Mouse (Mus musculus) spleen, adult 18-20 months (tissue): ENCODE measurements at regions not wholly inside any gene's neighbourhood (a gene's known extent, or its start where the extent isn't known, plus 50 kb on each side); places are given as distances from the start of the nearest gene placed in this dataset.
"Not testable (repeated sequence)": the region's sequence is repeated elsewhere in the genome, so short reads cannot be mapped to it uniquely, and the experiment has no call there.

Experiments
- DNase-seq, 2 experiments: peaks; one replicate each; pipeline ENCODE4 v3.0.0; 2022; ENCODE audit warnings: mixed read lengths in 2 of 2

DNA sequence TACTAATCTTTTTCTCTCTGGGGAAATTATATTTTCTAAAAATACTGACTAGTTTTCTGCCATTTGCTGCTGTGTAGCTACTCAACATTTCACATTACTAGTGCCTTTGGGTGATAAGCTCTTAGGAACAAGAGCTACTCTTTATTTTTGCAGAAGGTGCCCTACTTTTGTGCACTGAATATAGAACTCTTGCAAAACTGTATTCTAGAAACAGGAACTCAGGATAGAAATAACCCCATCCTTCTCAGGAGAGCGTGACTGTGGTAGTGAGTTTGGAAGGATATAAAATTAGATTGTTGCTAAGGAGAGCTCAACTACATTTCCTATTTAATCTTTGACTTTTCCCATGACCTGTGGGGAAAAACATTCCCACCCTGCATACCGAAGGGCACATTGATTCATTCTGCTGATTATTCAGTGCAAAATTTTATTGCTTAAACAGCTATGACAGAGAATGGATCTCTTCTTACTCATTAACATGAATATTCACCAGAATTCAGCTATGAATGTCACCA, 408.0 kb upstream of the Nrsn1 start:
- DNase-seq: no peak

DNA sequence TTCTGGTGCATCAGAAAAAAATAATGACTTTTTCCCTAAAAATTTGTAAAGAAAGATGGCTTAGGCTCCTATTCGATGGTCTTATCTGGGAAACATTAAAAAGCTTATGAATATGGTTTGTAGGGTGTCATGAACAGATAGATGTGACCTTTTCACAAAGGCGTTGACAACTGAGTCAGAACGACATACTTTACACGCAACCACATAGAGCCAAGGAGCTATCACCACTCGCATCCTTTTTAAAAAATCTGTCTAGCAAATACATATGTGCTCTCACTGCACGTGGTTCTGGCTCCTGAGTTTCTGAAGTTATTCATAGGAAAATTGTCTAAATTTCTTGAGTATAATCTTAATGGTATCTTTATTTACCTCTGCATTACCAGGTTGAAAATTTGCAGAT, 404.9 kb upstream of the Nrsn1 start:
- DNase-seq: no peak

DNA sequence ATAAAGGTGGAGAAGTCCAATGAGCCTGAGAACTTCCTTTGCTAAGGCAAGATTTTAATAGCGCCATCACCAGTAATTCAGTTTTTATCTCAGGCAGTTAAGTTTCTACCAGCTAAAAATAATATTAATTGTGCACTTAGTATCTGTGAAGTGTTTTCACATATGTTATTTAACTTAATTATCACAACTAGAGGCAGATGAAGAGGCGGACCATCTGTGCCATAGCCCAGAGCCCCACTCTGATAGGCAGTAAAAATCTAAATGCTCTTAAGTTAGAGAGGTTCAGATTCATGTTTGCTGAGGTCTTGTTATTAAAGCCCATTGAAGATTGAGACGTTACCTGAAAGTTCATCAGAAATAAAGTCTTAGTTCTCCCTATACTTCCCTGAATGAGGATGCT, 395.7 kb upstream of the Nrsn1 start:
- no peak for DNase-seq

DNA sequence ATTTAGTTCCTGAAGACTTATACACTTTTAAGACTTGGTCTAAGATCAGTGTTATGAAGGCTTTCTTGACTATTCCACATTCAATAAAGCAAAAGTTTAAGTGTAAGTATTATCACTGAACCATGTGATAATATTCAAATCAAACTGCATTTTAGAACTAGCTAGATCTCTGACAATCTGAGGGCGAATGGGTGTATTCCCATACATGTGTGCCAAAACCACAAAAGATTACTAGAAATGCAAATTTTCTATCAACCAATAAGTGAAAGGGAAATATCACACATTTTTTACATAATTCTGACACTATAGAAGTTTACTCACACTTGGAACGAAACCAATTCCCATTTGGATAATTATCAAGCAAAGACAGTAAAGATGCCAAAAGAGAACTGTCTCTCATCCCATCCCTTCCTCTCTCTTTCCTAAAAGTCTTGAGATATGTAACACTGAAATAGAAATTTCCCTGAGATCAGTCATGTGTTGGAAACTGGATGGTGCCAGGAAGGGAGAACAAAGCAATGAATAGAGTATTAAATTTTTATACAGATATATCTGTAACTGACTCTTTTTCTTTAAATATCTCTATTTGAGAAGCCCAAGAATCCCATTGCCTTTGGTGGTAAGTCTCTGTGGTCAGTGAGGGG, 394.8 kb upstream of the Nrsn1 start:
- DNase-seq: no peak

DNA sequence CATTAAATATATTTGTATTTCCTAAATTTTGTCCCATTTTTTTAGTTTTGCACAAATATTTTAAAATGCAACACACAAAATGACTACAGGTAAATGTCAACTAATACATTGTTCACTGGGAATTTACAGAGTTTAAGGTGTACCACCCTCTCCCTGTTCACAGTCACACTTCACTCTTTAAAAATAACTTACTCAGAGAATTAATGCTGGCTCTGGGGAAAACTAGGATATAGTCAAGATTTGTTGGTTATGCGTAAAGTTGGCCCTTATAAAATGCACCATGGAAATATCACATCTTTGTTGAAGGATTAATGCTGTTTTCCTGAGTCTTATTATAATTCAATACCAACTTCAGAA, 378.1 kb upstream of the Nrsn1 start:
- DNase-seq: no peak

DNA sequence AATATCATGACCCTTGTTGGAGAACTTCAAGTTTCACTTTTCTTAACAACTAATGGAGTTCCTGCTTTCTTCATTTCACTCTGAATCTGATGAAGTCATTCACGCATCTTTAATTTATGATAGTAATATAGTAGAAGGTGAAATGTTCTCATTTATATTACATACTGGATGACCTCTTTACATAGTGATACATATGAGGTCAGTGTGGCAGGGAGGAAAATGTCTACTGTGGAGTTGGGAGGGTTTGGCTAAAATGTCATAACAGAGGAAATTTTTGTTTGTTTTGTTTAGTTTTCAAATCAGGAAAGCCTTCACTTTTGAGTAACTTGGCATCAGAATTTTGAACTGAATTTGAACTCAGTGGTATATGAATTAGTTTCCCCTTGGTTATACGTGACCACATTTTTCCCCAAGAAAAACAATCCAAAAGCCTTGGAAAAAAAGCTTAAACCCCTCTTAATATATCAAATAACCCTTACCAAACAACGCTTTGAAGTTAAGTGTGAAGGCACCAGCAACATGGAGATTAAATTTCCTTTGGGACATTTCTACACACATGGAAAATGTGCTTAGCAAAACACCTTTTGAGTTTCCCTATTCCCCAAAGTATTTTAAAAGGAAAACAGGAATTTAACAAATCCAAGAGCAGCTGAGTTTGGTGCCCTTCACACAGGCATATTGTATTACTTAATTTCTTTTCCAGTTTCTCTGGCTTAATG, 377.6 kb upstream of the Nrsn1 start:
- no peak for DNase-seq

DNA sequence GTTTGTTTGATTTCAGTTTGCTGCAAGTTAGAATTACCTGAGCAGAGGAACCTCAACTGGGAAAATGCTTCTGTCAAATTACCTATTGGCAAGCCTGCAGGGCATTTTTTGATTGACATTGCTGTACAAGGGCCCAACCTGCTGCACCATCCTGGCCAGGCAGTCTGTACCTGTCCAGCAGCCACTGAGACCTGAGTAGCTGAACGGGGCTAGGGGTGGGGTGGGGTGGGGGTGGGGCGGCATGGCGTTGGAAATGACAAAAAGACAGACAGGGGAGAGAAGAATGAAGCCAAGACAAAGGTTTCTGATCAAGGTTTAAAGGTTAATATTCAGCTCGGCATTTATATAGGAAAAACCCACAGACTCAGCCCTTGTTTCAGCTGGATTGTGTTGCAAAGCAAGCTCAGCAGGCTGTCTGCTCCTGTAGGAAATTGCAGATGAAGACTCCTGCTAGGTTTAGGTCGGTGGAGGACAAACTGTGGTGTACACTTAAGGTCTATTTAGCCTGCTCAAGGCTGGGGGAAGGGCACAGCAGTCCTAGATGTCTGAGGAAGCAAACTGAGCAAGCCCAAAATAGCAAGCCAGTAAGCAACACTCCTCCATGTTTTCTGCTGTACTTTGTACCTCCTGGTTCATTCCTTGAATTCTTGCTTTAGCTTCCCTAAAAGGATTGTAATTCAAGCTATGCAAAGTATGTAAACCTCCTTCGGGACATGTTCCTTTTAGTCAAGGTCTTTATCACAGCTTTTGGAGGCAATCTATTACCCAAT, 369.4 kb upstream of the Nrsn1 start:
- no peak for DNase-seq

DNA sequence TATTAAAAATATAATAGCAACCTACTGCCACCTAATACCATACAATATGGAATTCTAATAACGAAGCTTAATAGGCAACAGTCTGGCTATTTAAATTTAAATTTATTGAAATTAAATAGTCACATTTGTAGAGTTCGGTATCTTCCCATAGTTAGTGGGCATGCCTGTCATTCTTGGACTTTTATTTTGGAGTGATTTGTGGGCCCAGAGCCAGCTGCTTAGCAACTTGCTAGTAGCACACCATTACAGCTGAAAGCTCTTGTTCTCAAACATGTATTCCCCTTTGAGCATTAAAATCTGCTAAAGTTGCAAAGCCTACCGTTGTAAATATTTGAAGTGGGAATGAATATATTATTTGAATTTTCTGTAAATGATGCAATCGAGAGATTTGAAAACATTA, 359.2 kb upstream of the Nrsn1 start:
- DNase-seq: no peak

DNA sequence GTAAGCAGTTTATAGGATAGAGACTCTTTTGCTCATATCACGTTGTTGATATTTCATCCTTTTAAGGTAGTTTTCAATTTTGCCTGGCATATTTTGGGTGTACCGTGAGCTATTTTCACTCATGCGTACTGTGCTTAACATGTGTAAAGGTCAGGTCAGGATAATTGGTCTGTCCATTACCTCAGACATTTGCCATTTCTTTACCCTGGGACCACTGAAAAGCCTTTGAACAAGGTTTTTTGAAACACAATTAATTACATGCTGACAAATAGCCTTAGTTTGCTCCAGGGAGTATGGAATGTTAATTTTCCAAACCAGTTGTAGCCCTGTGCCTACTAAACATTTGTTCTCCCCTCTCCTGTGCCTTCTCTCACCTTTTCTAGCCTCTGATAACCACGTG, 347.3 kb upstream of the Nrsn1 start:
- DNase-seq: no peak

DNA sequence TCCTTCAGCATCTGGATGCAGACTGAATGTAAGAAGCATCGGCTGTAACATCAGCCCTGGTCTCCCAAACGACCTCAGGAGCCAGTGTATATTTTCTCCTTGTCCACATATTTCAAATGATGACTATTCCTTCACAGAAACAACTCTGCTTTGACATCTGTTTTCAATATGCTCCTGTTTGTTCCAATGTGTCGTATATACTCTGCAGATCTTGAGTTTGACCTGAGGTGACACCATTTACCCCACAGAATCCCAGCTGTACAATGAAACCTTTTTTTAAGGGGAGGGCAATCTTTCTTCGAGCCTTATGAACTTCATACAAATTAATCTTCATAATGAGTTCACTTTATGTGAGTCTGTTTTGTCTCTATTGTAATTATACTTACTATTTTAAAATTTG, 341.7 kb upstream of the Nrsn1 start:
- DNase-seq: no peak

DNA sequence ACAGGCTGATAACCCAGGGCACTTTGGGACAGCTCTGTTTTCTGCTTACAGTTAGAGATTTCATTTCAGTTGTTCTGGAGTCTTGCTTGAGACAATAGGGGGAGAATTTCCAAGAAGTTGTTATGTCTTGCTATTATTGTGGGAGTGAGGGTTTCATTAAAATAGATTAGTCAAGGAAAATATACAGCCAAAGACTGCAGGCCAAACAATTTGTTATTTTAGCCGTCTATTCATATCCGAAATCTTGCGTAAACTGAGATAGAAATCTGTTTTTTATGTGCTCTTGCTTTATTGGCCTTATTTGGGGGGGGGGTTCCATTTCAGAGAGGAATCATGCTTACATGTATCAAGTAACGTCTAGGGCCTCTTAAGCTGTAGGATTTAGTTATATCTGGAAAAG, 339.3 kb upstream of the Nrsn1 start:
- no peak for DNase-seq

DNA sequence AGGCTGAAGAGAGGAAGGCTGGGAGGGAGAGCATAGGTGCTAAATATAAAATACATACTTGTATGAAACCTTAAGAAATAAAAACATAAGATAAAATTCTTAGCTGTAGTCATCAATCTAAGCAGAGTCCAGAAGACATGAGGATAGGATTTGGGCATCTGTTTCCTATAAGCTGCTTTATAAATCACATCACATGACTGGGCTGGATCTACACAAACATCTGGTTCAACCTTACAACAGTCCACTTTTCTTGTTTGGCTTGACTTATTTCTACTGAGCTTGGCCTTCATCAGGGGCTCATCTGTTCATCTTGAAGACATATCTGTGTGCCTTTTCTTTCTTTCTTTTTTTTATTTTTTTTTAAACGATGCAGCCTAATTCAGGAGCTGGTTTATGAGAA, 338.9 kb upstream of the Nrsn1 start:
- no peak for DNase-seq

DNA sequence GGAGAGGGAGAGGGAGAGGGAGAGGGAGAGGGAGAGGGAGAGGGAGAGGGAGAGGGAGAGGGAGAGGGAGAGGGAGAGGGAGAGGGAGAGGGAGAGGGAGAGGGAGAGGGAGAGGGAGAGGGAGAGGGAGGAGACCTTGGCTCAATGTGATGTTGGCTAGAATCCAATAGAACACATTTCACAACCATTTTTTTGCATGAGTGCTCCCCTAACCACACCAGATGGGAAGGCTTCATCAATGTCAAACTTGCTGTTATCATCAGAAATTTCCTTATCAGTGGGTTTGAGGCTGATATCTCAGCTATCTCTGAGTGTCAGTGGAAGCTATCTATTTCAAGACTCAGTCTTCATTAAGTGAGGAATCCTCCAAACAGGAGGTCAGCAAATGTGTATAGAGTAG, 331.0 kb upstream of the Nrsn1 start:
- DNase-seq: not testable (repeated sequence)

DNA sequence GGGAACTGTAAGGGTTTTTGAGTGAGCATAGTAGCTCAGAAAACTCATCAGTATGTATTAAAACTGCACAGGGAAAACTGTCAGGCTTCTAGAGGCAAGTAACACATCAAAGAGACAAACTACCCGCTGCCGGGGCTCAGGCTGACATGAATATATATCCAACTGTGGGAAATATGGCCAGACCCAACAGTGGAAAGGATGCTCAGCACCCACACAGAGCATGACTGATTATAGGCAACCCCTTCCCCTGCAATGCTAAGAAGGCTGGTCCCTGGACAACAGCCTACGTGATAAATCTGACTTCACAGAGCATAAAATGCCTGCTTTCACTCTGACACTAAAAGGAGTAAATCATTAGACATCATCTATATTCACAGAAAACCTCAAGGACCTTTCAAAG, 324.3 kb upstream of the Nrsn1 start:
- no peak for DNase-seq

DNA sequence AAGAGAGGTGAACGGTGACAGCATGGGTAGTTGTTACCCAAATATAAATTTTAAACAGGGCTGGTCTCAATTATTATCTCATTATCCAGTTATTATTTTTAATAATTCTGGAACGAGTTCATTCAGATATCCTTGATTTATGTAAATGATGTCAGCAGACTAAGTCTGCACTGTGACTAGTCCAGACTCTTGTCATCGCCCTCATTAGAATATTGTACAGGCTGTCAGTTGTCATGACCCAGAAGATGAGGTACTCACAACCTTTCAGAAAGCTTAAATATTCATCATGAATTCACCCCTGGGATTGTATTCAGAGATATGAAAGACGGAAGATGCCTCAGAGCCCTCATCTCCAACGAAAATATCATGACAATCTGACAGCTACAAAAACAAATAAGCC, 300.3 kb upstream of the Nrsn1 start:
- no peak for DNase-seq

DNA sequence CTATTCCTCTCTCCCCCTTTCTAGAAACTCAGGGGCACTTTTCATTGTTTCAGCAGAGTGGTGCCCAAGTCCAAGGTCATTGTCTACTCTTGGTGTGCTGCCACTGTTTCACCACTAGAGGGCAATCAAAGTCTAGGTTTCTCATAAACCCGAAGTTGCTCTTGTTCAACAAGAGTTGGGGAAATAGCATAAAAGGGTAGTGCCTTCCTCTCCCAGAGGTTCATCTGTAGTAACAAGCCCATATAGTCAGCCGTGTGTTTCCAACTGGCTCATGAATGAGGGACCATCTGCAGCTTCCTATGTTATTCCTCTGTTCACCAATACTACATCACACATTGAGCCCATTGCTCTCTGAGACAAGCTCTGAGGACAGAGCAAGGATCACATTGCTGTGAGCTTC, 292.4 kb upstream of the Nrsn1 start:
- DNase-seq: peak in 1 of 2 experiments; percentile 1

DNA sequence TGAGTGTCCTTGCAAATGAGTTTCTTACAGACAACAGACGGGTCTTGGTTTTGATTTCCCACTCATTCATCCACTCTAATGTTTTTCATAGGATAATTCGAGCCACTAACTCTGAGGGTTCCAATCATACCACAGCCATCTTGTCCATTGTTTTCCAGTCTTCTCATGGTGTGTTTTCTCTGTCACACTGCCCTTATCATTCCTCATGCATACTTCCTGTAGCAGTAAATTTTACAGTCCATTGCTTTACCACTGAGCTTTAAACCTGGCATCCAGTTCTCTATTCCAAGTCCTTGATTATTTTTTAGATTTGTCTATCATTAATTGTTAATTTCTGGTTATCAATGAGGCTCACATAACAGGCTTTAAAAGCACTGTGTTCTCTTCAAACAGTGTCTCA, 290.0 kb upstream of the Nrsn1 start:
- no peak for DNase-seq

DNA sequence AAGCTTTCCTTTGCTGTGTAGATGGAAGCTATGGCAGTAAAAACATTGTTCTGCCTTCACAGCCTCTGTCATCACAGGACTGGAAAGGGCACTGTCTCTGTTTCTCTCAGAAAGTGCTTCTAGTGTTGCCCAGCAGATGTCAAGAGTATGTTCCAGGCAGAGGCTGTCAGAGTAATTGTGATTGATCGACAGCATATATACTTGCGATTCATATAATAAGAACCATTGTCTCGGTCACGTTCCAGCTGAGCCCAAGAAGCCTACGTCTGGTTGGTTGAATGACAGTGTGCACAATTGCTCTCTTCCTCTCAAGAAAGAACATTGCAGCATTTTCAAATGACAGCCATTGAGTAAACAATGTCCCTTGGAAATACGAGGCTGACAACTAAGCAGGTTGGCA, 284.7 kb upstream of the Nrsn1 start:
- DNase-seq: no peak

DNA sequence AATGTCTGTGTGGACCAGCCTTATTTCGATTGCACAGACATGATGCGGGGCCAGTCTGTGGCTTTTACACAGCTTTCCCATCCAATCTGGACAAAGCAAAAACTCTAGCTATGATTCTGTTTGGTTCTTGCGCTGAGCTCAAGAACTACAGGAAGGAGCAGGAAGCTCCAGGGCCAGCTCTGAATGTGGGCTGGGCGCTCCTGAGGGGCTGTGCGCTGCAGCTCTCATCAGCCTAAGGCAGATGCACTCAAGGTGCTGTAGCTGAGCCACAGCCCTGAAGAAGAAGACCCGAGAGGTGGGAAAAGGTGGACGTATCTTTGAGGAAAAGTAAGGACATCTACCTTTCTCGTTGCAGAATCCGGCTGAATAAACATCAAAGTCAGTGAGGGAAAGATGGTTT, 278.2 kb upstream of the Nrsn1 start:
- DNase-seq: no peak

DNA sequence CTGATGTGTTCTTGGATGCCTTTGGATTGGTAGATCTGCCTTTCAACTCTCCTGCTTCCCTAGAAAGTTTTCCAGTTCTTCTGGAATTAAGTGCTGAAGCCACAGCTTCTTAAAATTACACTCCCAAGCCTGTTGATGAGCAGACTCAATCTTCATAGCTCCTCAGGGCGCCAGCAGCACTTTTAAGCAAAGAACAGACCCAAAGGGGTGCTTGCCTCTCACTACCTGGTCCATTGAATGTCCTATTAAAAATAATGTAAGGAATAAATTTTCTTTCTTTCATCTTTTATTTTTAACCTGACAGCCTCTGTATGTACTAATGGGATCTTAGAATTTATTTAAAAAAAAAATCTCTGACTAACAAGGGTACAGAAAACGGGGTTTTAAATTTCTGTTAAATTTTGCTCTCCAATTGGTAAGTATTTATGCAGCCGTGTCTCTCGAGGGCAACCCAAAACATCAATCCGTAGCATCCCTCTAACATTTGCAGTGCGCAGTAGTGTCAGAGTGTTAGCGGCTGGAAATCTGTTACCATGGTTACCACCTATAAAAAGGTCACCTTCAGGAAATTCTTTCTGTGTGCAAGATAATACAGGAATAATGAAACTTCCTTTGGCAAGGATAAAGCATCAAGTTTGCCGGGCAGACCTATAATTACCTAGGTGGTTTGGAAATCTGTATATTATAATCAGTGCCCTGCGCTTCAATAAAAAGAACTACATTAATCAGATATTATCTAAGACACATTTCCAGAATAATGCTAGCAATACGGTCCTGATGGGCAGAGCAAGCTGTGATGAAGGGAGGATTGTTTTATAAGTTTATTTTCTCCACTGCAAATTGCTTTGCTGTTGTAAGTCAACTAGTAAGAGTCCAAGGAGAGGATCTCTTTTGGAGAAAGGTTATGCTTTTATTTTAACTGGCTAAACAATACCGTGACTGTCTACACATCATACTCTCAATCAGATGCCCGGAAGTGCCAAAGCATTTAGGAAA, 277.1 kb upstream of the Nrsn1 start:
- no peak for DNase-seq

DNA sequence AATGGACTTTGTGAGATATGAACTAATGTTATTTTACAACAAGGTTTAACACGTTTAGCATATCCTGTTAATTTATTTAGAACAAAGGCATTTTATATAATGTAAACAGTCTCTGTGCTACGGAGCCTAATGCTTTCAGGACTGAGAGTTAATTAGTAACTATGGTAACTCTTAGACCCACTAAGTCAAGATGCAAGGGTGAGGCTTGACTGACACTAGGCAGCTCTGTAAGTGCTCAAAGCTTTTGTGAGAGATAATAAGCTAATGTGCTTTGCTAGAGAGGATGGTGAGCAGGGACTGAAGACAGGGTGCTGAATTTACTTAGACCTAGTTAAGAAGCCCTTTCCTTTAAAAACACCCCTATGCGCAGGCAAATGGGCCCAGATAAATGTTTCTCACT, 253.8 kb upstream of the Nrsn1 start:
- no peak for DNase-seq

DNA sequence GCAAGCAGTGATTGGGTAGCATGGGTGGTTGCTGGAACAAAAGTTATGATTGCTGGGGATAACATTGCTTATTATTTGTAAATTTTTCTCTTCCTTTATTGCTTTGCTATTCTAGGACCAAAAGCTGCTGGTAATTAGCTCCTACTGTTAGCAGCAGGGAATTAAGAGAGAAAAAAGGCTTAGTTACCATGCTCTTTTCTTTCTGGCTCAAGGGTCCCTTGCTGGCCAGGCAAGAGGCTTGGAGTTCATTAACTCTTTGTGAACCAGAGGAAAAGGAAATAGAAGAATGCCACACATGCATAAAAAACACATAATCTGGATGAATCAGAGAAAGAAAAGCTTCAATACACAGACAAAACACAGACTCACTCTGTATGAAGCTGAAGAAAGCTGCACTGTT, 237.1 kb upstream of the Nrsn1 start:
- DNase-seq: no peak

DNA sequence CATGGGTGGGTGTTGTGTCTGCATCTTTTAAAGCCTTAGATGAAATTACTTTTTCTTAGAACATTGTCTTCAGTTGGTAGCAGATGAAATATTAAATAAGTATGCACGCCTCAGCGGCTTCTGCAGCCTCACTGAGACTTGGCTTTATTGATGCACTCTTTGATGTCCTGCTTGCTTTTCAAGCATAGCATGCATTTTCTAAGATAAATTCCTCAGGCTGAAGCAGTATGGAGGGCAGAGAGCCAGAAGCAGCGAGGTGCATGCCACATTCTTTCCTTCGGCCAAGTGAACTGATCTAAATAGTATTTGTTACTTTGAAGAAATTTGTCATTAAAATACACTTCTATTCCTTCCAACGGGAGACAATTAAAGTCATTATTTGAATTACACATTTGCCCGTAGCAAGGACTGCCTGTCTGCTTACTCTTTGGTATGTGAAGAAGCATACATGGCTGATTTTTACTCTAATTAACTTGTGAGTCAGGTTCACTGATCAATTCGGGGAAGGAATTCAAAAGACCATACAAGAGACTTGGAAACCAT, 224.3 kb upstream of the Nrsn1 start:
- no peak for DNase-seq
